Mouse (Mus musculus): ENCODE measurements at regions not wholly inside any gene's neighbourhood (a gene's known extent, or its start where the extent isn't known, plus 50 kb on each side); places are given as distances from the start of the nearest gene placed in this dataset.

DNA sequence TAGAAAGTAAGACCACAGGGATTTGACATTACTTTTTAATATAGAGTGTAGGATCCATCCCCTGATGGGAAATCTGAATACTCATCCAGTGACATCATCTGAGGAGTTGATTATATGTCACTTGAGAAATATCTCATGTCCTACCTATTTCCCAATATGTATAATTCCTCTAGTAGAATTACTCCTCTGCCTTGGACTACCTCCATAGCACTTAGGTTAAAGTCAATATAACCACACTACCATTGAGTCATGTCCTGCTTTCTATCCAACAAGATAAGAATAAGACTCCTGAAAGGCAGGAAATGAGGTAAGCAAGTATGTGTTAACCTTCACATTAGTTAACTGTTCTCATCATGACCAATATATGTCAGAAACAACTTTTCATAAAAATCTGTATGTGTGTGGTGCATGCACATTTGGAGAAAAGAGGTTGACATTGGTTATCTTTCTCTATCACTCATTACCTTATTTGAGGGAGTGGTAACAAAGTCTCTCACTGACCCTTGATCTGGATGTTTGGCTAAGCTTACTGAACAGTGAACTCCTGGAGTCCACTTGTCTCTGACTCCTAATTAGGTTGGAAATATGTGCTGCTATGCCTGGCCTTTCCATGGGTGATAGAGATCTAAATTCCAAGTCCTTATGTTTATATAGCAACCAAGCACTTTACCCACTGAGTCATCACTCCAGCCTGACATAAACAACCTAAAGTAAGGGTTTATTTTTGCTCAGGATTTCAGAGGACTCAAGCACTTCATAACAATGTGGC is 292.0 kb upstream of the Pitrm1 start:
- no peak for DNase-seq (ENCODE audit: low read depth)

DNA sequence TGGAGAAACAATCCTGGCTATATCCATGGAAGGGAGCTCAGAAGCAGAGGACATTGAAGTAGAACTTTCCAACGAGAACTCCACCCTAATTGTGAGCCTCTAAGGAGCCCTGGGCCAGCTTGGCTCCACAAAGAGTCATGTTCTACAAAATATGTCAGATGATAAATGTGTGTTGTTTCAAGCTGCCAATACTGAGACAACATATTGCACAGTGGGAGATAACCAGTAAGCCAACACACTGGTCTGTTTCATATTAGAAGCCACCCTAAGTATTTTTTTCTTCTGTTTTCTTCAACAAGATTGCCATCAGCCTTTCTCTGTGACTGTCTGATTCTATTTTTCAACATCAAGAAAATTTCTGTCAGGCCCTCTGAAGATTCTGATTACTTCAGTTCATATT is 289.5 kb upstream of the Pitrm1 start:
- no peak for DNase-seq (ENCODE audit: low read depth)

DNA sequence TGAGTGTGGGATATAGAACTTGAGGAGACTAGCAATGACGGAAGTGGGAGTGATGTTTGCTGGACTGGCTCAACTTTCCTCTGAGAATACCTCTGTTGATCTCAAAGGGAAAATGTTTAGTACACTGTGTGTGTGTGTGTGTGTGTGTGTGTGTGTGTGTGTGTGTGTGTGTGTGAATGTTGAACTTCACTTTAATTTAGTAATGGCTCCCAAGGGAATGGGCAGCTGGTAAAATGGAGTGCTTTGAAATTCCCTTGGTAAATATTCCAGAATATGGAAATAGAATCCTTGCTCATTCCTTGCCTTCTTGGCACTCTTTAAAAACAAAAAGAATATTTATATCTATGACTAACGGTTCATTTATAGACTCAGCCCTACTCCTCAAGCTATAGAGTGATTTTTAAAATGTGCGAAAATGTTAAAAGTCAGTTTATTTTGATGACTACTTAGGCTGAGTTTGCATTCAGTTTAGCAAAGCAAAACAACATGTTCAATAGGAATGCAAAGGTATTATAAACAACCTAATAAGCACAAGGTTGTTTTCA is 287.6 kb upstream of the Pitrm1 start:
- DNase-seq (ENCODE audit: low read depth), result no peak

DNA sequence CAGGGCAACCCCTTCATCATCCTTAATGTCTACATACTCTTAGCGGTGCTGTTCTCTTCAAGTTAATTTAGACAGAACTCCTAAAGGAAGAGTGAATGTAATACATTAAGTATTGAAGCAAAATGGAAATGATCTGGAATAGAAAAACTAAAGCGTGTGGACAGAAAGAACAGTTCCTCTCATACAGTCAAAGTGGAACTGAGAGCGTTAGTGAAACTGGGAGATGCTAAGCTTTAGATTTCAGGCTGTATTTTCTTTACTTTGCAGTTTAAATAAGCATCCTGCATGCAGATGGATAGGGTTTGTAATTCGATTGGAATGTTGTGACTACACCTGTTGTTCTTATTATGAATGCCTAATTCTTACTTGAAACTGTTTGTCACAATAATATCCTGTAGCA is 286.5 kb upstream of the Pitrm1 start:
- no peak for DNase-seq (ENCODE audit: low read depth)

DNA sequence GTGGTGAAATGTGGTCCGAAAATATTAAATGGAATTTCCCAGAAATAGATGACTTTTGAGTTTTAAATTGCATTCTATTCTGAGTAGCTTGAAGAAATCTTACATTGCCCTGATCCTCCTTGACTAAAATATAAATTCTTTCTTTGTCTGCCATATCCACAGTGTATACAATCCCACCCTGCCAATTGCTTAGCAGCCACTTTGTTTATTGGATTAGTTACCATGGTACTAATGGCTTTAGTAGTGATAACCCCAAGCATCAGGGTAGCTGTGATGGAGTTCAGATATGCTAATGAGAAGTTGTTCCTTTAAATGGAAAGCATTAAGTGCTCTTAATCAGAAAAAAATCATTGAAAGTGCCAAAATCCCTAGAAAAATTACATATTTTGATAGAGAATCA is 277.4 kb upstream of the Pitrm1 start:
- no peak for DNase-seq (ENCODE audit: low read depth)

DNA sequence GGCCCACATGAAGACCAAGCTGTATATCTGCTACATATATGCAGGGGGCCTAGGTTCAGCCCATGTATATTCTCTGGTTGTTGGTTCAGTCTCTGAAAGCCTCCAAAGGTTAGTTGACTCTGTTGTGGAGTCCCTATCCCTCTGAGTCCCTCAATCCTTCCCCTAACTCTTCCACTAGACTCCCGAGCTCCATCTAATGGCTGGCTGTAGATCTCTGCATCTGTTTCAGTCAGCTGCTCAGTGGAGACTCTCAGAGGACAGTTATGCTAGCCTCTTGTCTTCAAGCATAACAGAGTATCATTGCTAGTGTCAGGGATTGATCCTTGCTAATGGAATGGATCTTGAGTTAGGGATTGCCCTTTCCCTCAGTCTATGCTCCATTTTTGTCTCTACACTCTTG is 275.0 kb upstream of the Pitrm1 start:
- no peak for DNase-seq (ENCODE audit: low read depth)

DNA sequence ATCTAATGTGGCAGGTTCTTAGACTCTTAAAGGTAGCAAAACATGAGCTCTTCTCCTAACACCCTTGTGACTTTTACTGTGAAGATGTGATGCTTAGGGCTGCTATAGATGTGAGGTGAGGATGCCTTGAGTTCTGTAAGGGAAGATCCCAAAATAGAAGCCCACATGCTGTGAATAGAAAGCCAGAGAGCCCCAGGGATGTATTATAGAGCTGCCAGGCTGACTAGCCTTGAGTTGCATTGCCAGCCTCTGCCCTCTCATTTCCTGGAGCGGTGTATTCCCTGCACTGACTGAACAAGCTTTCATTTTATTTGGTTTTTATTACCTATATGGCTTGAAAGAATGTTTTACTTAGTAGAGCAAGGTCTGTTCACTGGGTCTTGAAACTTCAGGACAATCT is 267.9 kb upstream of the Pitrm1 start:
- DNase-seq (ENCODE audit: low read depth), result no peak

DNA sequence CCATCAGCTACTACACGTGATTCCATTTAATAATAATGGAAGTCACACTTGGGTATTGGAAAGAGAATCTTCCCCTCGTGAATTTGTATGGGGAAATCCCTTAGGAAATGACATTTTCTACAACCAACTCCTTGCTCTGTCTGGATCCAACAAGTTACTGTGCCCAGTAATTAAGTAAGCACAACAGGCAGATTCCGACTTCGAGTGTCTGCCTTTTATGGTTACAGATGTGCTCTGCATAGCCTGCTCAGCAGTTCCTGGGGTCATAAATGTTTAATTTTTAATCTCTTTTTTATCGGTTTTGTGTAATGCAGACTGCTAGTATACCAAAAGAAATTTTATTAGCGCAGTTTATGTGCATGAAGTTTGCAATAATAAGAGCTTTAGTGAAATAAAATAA is 259.8 kb upstream of the Pitrm1 start:
- DNase-seq (ENCODE audit: low read depth), result no peak

DNA sequence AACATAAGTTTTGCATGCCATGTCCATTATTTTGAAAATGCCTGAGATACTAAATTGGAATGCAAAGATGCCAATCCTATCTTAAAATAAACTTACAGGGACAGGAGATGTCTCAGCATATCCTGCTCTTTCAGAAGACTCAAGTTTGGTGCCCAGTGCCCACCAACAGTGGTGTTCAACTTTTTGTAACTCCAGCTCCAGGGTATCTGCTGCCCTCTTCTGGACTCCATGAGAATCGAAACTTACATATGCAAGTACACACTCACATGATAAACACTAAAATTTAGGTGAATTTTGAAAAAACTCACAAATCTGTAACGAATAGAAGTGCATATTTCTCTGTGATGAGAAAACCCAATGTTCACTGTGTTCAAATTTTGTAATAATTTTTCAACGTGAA is 255.9 kb upstream of the Pitrm1 start:
- no peak for DNase-seq (ENCODE audit: low read depth)

DNA sequence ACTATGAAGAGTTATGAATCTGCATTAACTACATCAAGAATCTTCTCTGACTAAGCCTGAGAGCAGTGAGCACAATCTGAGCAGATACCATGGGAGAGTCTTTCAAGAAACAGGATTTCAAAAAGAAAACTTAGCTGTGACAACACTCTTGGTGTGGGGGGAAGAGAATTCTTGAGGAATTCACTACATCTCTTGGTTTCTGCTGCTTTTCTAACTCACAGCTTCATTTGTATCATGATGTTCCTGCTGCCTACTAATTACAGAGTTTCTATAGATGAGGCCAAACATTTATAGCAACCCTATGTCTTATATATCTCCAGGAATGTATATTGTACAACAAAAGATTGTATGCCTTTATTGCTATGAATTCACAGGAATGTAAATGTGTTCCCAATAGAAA is 242.2 kb upstream of the Pitrm1 start:
- DNase-seq (ENCODE audit: low read depth), result no peak

DNA sequence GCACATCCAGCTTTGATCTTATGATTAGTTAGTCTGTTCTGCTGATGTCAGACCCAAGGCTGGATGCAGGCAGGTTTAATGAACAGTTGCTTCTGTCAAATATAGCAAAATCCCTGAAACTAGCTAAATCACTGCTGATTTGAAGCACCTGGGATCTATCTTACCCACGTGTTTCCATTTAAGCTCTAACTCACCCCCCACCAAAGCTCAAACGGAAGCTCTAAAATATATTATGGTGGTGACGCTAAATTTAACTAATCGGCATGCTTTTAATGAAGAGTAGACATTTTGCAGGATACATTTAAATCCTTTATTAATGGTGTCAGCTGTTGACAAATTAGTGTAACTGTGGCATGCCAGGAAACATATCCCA is 241.3 kb upstream of the Pitrm1 start:
- DNase-seq (ENCODE audit: low read depth), result no peak

DNA sequence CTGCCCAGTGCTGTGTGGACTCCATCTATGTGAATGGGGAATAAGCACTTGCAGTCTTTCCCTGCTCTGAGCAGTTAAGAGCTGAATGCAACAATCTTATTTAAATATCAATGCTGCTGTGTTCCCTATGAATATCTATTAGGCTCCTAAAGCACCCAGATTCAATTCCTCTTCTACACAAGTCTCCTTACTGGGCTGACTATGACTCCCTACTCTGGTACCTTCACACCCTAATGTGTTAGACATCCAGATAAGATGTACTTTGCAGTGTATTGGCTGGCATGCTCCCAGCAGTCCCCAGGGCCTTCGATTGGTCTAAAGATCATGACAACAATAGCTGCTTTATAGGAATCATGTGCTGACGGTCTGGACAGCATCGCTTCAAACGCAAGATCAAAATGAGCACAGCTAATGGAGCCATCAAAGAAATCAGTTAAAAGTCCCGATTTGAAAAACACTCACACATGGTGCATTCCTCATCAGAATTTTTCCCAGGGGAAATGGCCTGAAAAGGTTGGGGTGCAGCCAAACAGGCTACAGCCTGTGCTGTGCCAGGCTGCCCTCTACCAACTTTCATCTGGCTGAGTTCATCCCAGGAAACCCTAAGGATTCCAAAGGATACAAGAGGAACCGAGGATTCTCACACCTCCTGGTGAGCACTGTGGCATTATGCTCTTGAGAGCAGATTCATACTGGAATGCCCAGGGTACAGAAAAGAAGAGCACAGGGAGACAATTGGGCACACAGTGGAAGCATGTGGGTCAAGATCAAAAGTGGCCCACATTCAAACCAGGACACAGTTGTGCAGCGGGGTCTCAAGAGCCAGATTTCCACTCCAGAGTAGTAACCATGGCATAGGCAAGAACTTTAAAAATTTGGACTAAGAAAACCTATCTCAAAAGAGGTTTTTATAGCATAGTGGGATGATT is 240.7 kb upstream of the Pitrm1 start:
- DNase-seq (ENCODE audit: low read depth), result no peak

DNA sequence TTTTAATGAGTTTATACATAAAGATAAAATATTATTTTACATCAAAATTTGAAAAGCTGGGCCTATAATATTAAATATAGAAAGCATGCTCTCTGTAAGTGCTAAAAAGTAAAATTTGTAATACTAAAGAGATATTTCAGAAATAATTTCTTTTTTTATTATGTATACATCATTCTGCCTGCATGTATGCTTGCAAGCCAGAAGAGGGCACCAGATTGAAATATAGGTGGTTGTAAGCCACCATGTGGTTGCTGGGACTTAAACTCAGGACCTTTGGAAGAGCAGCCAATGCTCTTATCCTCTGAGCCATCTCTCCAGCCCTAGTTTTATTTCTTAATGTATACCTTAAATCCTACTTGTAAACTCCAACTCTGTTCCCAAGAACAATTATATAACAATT is 231.7 kb upstream of the Pitrm1 start:
- DNase-seq (ENCODE audit: low read depth), result no peak

DNA sequence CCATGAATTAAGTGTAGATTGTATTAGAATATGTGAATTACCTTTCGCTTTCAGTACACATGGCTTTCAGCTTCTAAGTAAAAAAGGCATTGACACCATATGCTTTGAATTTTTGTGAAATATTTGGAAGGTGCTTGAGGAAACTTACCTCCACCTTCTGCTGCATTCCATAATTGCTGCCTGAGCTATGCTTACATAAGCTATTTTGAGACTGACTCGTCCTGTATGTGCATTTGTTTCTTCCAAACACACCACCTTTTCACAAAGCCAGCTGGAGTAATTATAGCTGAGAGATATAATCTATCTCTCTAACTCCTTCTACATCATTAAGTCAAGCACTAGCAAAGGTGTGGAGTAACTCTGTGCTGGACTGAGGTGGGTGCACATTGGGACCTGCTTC is 224.0 kb upstream of the Pitrm1 start:
- DNase-seq (ENCODE audit: low read depth), result no peak

DNA sequence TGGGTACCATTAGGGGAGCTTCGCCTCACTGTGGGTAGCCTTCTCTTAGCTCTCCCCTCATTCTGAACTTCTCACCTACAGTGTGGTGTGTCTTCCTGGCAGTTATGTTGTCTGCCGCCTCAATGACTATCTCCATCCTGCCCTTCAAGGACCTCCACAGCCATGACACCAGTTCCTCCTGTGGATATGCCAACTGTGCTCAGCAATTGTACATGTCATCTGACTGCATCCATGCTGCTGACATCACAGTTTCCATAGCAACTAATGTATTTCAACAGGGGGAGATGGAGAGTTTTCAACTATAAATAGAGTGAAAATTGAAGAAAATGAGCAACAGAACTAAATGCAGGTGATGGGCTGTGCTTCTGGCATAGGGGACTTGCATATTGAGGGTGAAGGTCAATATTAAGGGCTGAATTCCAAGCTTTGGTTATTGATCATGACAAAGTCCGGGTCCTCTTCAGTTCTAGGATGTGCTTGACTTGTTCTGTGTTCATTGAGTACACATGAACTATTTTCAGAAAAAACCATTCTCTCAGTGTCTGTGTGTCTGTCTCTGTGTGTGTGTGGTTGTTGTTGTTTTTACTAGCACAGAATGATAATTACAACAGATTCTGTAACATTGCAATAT is 217.5 kb upstream of the Pitrm1 start:
- DNase-seq (ENCODE audit: low read depth), result no peak

DNA sequence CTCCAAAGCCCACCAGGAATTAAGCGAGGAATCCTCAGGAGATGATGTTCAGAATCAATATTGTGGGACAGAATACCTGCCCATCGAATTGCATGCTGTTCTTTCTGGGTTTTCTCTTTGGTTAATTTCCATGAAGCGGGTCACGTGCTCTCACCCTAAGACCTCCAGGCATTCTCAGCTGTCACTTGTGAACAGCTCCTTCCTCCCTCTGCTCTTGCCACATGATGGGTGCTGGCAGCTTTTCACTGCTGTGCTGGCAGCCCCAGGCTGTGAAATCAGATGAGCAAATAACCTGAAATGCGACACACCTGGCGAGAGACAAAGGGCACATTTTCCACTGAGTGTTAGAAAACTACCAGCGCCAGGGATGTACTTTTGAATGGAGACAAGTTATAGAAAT is 207.8 kb upstream of the Pitrm1 start:
- no peak for DNase-seq (ENCODE audit: low read depth)

DNA sequence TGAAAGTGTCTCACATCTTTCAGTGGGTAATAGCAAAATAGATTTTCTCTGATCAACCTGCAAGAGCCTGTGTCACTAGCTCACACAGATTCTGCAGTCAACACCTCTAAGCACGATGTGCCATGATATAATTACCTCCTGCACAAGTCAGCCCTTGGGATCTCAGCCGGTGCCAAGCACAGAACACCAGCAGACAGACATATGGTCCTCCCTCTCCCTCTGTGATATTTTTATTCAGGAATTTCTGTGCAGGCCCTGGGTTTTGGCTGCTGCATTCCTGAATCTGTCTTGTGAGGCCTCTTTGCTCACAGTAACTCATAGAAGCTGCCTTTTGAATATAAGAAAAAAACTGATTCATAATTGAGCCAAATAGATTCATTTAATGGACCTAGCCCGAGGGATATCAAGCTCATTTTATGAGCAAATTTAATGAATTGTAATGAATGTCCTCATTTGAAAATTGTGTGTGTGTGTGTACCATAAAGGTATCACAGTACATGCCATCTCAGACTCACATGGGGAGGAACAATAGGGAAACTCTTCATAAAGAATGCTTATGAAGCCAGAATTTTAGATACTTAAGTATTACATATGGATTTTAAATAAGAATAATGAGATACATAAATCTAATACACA is 206.7 kb upstream of the Pitrm1 start:
- DNase-seq (ENCODE audit: low read depth), result no peak

DNA sequence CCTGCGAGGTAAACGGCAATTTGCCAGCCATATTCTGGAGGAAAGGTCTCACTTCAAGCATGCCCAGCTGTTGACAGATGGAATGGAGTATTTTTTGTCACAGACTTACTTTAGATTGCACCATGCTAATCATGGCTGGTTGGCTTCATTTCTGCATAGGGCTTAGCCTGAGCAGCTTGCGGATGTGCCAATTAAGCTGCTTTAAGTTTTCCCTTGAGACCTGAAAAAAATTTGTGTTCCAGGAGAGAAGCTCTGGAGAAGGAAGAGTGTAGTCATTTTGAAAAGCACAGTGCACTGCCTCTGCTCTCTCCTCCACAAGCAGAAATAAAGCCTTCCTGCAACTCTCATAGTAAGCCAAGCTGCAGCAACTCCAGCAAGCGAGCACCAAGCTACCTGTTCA is 182.8 kb upstream of the Pitrm1 start:
- DNase-seq (ENCODE audit: low read depth), result no peak

DNA sequence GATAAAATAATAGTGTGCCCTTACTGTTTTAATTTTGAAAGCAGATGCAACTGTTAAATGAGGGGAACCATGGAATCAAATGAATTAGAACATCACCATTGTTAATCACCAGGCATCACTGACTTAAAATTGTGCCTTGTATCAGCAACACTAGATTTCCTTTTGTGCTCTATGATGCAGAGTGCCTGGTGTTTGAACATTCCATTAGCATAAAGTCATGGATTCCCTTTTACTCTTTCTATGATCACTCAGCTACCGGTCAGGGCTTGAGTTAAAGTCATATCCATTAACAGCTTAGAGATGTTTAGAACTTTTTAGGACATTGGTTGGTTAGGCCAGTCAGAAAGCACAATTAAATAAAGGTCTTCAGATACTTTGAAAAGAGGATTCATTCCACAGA is 180.3 kb upstream of the Pitrm1 start:
- DNase-seq (ENCODE audit: low read depth), result no peak

DNA sequence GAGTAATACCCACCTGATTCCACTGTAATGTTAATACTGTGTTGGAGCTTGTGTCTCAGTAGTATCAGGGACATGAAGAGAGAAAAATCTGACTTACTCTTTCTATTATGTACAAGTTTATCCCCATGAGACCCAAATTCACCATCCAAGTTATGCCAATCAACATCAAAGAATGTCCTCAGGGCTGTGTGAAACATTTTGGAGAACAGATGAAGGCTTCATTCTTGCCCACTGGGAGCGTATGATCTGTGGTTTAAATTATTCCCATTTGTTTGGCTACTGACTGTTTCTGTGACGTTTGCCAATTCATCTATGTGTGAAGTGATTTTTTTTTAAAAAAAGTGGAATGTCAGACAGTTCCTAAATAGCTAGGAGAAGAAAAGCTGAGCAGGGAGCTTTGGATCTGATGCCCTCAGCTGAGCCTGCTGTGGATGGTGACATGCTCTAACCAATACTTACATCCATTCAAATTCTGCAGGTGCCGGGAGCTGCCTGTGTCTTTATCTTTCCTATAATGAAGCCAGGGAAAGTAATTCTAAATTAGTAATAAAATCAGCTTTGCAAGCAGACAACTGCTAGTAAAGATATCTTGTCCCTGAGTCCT is 173.3 kb upstream of the Pitrm1 start:
- DNase-seq (ENCODE audit: low read depth), result no peak

DNA sequence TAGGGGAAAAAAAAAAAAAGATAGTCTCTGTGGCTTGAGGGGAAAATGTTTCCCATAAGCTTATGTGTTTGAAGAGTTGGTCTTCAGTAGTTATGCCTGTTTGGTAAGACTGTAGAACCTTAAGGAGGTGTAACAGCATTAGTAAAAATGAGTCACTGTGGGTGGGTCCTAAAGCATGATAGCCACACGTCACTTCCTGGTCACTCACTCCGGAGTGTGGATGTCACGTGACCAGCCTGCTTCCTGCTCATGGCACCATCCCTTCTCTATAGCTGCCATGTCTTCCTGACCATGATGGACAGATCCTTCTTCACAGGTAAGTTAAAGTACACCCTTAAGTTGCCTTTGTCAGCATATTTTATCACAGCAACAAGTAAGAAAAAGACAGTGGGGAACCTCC is 170.0 kb upstream of the Pitrm1 start:
- no peak for DNase-seq (ENCODE audit: low read depth)
